Mouse (Mus musculus) central nervous system, embryonic 11.5 days (tissue): Measurements from ENCODE around the gene Gm21440. TPM values are rescaled to one million over a fixed set of nuclear protein-coding genes. Genes with fewer than 3 reads are reported as not detected.

Experiments
- polyA plus RNA-seq: library from polyadenylated mRNA; depleted of rRNA; stranded (reverse); fragments of >200 nt; gene quantifications from 2 replicates; pipeline ENCODE4 v1.2.3, GENCODE M21; 2012; rRNA removed

Gene Gm21440
- polyA plus RNA-seq, result not detected in 2 replicates

DNA sequence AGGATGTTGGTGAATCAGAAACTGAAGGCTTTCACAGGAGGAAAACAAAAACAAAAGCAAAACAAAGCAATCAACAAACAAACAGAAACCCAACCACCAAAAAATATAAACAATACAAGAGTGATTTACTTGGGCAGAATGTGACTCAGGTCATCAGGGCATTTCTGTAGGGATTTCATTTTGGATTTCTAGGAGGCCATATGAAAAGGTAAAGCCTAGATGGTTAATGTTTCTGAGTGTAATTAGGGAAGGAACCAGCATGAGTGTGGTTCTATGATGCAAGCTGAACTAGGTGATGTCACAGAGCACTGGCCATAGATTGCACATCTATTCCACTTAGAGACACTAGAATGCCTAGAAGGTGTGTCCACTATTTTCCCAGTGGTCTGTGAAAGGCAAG, at the start of gene Gm21440, which contains the start of gene Gm21454:
Gene Gm21440 (plus strand): TSS at position 301 of the 400 bp plus-strand sequence.
Gene Gm21454 (plus strand): TSS at position 352 of the 400 bp plus-strand sequence.

DNA sequence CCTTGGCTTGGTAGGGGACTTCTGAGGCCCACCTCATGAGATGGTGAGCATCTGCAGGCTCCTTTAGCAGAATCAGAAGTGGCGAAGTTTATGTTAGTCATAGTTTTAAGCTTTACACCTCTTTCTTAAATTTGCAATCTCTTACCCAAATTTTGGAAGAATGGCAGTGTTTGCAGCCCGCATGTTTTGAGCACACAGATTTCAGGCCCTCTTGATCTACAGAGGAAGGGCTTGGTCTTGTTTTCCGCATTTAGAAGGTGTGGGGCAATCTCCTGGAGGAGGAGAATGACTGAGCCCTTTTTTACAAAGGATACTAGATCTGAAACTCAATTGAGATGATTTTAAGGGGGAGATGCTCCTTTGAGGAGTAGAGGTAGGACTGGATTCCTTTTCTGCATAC, 28.4 kb upstream of the Gm21440 start, which contains the start of gene Gm21828:
Gene Gm21828 (minus strand): TSS at position 101 of the 400 bp plus-strand sequence.

Other genes starting within 250 kb of the Gm21440 start
- not detected in 2 replicates for gene Gm20807, start 209.5 kb upstream of the Gm21440 start, polyA plus RNA-seq
- gene Gm21891, start 118.9 kb upstream of the Gm21440 start, polyA plus RNA-seq, result not detected in 2 replicates
- gene Gm21425, start 90.4 kb upstream of the Gm21440 start, polyA plus RNA-seq, result not detected in 2 replicates
- not detected in 2 replicates for gene Gm21828, start 28.5 kb upstream of the Gm21440 start, polyA plus RNA-seq
- not detected in 2 replicates for gene Gm21454, start 51 bp downstream of the Gm21440 start, polyA plus RNA-seq
- gene Gm21725, start 96.7 kb downstream of the Gm21440 start, polyA plus RNA-seq, result not detected in 2 replicates
- not detected in 2 replicates for gene Gm21866, start 213.2 kb downstream of the Gm21440 start, polyA plus RNA-seq
- gene Gm20773, start 241.6 kb downstream of the Gm21440 start, polyA plus RNA-seq, result not detected in 2 replicates